Mouse (Mus musculus) heart, postnatal 0 days (tissue): Measurements from ENCODE around the gene Tnk2. TPM values are rescaled to one million over a fixed set of nuclear protein-coding genes. Genes with fewer than 3 reads are reported as not detected.

Experiments
- ATAC-seq: fragments of 200-750 bp; cut with Nextera tagmentation; 2 replicates; pipeline ENCODE4 v1.8.0; 2017; ENCODE audit warnings: low read depth, moderate number of reproducible peaks, moderate library complexity; ENCODE audit not compliant: insufficient read depth
- DNase-seq: peaks from one replicate; pipeline ENCODE4 v3.0.0-alpha.2; 2016; ENCODE audit warnings: low spot score
- H3K27ac ChIP-seq: fragments of 300-500 bp; sonication (generic); 2 replicates; pipeline ENCODE4 v1.5.1; 2014; ENCODE audit warnings: low read depth, mild to moderate bottlenecking
- H3K27me3 ChIP-seq: fragments of 300-500 bp; sonication (generic); 2 replicates; pipeline ENCODE4 v1.6.1; 2014; ENCODE audit warnings: low read length, mixed read lengths; ENCODE audit not compliant: control insufficient read depth, insufficient read depth
- H3K36me3 ChIP-seq: fragments of 300-500 bp; sonication (generic); replicated peaks from 2 replicates; pipeline ENCODE4 v1.6.1; 2014; ENCODE audit warnings: low read length, mixed read lengths; ENCODE audit not compliant: control insufficient read depth, insufficient read depth
- H3K4me1 ChIP-seq: fragments of 300-500 bp; sonication (generic); 2 replicates; pipeline ENCODE4 v1.6.1; 2014; ENCODE audit warnings: antibody characterized with exemption; ENCODE audit not compliant: control insufficient read depth, insufficient read depth
- H3K4me2 ChIP-seq: fragments of 300-500 bp; sonication (generic); 2 replicates; pipeline ENCODE4 v1.6.1; 2014; ENCODE audit warnings: low read depth, mild to moderate bottlenecking, low read length, moderate library complexity
- H3K4me3 ChIP-seq: fragments of 300-500 bp; sonication (generic); 2 replicates; pipeline ENCODE4 v1.5.1; 2014; ENCODE audit warnings: low read depth, low read length
- H3K9ac ChIP-seq: fragments of 300-500 bp; sonication (generic); replicated peaks from 2 replicates; pipeline ENCODE4 v1.6.1; 2014; ENCODE audit warnings: low read depth, low read length, mixed read lengths
- H3K9me3 ChIP-seq: fragments of 300-500 bp; sonication (generic); replicated peaks from 2 replicates; pipeline ENCODE4 v1.6.1; 2016; ENCODE audit warnings: low read length; ENCODE audit not compliant: control insufficient read depth
- CTCF ChIP-seq: IDR thresholded peaks from 2 replicates; pipeline ENCODE4 v1.5.1; 2016; ENCODE audit warnings: antibody characterized with exemption, control low read depth, low read depth
- EP300 ChIP-seq: IDR thresholded peaks from 2 replicates; pipeline ENCODE4 v1.6.1; 2016; ENCODE audit warnings: antibody characterized with exemption, low read depth
- WGBS: fragments of 180-500 bp; shearing (Covaris S2); extraction: QIAGEN DNeasy Blood & Tissue Kit; methylation state at CpG from one replicate; pipeline ENCODE4 v1.1.7; 2014; 5-methylcytosine and 5-hydroxymethylcytosine counted together
- polyA plus RNA-seq: library from polyadenylated mRNA; unstranded; fragments of >200 nt; fragmentation: Nextera tagmentation; extraction: Ambion mirVana; gene quantifications from 2 replicates; pipeline ENCODE4 v1.2.1, GENCODE M21; 2015
- total RNA-seq: library from RNA; depleted of rRNA; stranded (reverse); fragments of >200 nt; gene quantifications from 2 replicates; pipeline ENCODE4 v1.2.3, GENCODE M21; 2014; ENCODE audit warnings: low replicate concordance

The Tnk2 gene
- total and polyA plus RNA-seq, 2 experiments from 2014 or later: 6.0 to 14.2 TPM

GRCm38 (mm10) chr16:32674121-32674740 lies 30.6 kb downstream of the Tnk2 start:
- H3K9ac ChIP-seq: no peak overlapping the region
- no peak overlapping the region for H3K4me3 ChIP-seq
- no peak for DNase-seq
- peaks cover 3% of the 10 kb centered on the region for H3K4me1 ChIP-seq
- no peak for ATAC-seq
- peaks cover 30% of the 10 kb centered on the region for H3K36me3 ChIP-seq
- no peaks in the 10 kb centered on the region for H3K9me3 ChIP-seq
- TF ChIP-seq EP300 (no peak), CTCF (no peak)
- H3K4me2 ChIP-seq: no peak overlapping the region
- H3K27ac ChIP-seq: no peak overlapping the region
- WGBS: 79% methylated on average over 17 of the region's 17 CpGs
- H3K27me3 ChIP-seq: no peaks in the 10 kb centered on the region

- Histone ChIP-seq H3K9me3 (no peaks in the 10 kb centered on the region), H3K27ac (no peak overlapping the region), H3K27me3 (no peaks in the 10 kb centered on the region), H3K4me2 (no peak overlapping the region), H3K36me3 (peaks cover 41% of the 10 kb centered on the region), H3K4me3 (no peak overlapping the region), H3K9ac (no peak overlapping the region), H3K4me1 (peaks cover 3% of the 10 kb centered on the region)
- TF ChIP-seq EP300 (no peak), CTCF (no peak)
- 75% methylated on average over 10 of the region's 10 CpGs for WGBS
- DNase-seq (no peak), ATAC-seq (no peak)
Measured at GRCm38 (mm10) chr16:32677040-32677700, 33.5 kb downstream of the Tnk2 start.

DNA sequence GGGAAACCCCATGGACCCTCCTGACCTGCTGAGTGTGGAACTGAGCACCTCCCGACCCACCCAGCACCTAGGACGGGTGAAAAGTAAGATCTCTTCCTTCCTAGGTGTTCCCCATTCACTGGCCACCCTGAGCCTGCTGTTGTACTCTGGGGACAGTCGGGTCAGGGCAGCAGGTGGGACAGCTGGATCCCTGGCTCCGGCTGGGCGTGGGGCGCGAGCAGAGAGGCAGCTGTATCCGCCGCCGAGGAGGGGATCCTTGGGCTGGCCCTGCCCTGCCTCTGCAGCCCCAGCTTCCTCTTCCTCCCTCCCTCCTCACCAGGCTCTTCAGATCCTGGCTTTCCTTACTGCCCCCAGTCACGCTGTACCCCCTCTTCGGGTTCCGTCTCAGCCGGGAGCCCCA lies 34.2 kb downstream of the Tnk2 start:
- DNase-seq (no peak), ATAC-seq (no peak)
- Histone ChIP-seq H3K27me3 (no peaks in the 10 kb centered on the region), H3K4me1 (peaks cover under 1% of the 10 kb centered on the region), H3K36me3 (peaks cover 41% of the 10 kb centered on the region), H3K9ac (no peak overlapping the region), H3K9me3 (no peaks in the 10 kb centered on the region), H3K4me2 (no peak overlapping the region), H3K4me3 (no peak overlapping the region), H3K27ac (no peak overlapping the region)
- no peak for TF ChIP-seq EP300
- 80% methylated on average over 12 of the region's 14 CpGs for whole genome bisulfite sequencing

- TF ChIP-seq EP300 (no peak), CTCF (no peak)
- 79% methylated on average over 14 of the region's 14 CpGs for WGBS
- H3K36me3 ChIP-seq: peaks cover 41% of the 10 kb centered on the region
- H3K9me3 ChIP-seq: no peaks in the 10 kb centered on the region
- no peak overlapping the region for H3K4me2 ChIP-seq
- no peak overlapping the region for H3K9ac ChIP-seq
- no peak overlapping the region for H3K27ac ChIP-seq
- DNase-seq: no peak
- no peaks in the 10 kb centered on the region for H3K4me1 ChIP-seq
- ATAC-seq: no peak
- no peaks in the 10 kb centered on the region for H3K27me3 ChIP-seq
- H3K4me3 ChIP-seq: no peak overlapping the region
Measured at GRCm38 (mm10) chr16:32678812-32679211, 35.1 kb downstream of the Tnk2 start.

DNA sequence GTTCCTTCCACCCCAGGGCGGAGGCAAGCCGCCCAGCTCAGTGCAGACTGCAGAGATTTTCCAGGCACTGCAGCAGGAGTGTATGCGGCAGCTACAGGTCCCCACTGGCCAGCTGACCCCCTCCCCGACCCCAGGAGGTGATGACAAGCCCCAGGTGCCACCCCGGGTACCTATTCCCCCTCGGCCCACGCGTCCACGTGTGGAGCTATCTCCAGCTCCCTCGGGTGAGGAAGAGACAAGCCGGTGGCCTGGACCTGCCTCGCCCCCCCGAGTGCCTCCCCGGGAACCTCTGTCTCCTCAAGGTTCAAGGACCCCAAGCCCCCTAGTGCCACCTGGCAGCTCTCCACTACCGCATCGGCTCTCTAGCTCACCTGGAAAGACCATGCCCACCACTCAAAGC lies 36.3 kb downstream of the Tnk2 start:
- Histone ChIP-seq H3K27me3 (no peaks in the 10 kb centered on the region), H3K27ac (no peak overlapping the region), H3K4me3 (no peak overlapping the region), H3K4me2 (no peak overlapping the region), H3K9me3 (no peaks in the 10 kb centered on the region), H3K9ac (no peak overlapping the region), H3K4me1 (no peaks in the 10 kb centered on the region), H3K36me3 (peaks cover 39% of the 10 kb centered on the region)
- no peak for DNase-seq
- no peak for ATAC-seq
- 88% methylated on average over 16 of the region's 16 CpGs for WGBS
- TF ChIP-seq EP300: no peak
- no peak for TF ChIP-seq CTCF

- no peaks in the 10 kb centered on the region for H3K27me3 ChIP-seq
- no peak for DNase-seq
- no peak overlapping the region for H3K9ac ChIP-seq
- H3K4me1 ChIP-seq: no peaks in the 10 kb centered on the region
- ATAC-seq: no peak
- H3K4me2 ChIP-seq: no peak overlapping the region
- H3K27ac ChIP-seq: no peak overlapping the region
- H3K4me3 ChIP-seq: no peak overlapping the region
- no peaks in the 10 kb centered on the region for H3K9me3 ChIP-seq
- peaks cover 30% of the 10 kb centered on the region for H3K36me3 ChIP-seq
- 88% methylated on average over 6 of the region's 6 CpGs for WGBS
- no peak for TF ChIP-seq CTCF
- TF ChIP-seq EP300: no peak
Measured at GRCm38 (mm10) chr16:32680806-32681205, 37.1 kb downstream of the Tnk2 start.
